Comparison of ENCODE assay signal across 27 mouse cellular contexts in genomic region chr1:141776059-141776458, GRCm38 (mm10).
"Had no signal": no experiment of that assay in that cellular context is flagged by ENCODE, and none has a peak within 500 bp of the region (broad histone marks: within the 10 kb centered on the region; RNA-seq: fewer than 3 reads in every experiment).

No protein-coding gene starts in this region.

- H3K9me3 ChIP-seq: heart, embryonic 10.5 days; heart, embryonic 12.5 days; hindbrain, embryonic 10.5 days; hindbrain, embryonic 12.5 days; hindbrain, embryonic 15.5 days; kidney, embryonic 15.5 days; limb, embryonic 13.5 days; limb, embryonic 15.5 days; liver, embryonic 12.5 days had no signal

- H3K4me1 ChIP-seq: heart, embryonic 10.5 days; heart, embryonic 12.5 days; hindbrain, embryonic 10.5 days; hindbrain, embryonic 12.5 days; hindbrain, embryonic 15.5 days; kidney, embryonic 15.5 days; limb, embryonic 13.5 days; limb, embryonic 15.5 days; liver, embryonic 12.5 days had no signal

- H3K27ac ChIP-seq: gastrocnemius, adult 2 months; heart, embryonic 10.5 days; hindbrain, embryonic 10.5 days; hindbrain, embryonic 12.5 days; hindbrain, embryonic 15.5 days; hindbrain, postnatal 0 days; kidney, embryonic 15.5 days; kidney, postnatal 0 days; limb, embryonic 13.5 days; limb, embryonic 15.5 days; liver, embryonic 12.5 days; liver, embryonic 14.5 days had no signal

- H3K36me3 ChIP-seq: heart, embryonic 10.5 days; heart, embryonic 12.5 days; hindbrain, embryonic 10.5 days; hindbrain, embryonic 12.5 days; hindbrain, embryonic 15.5 days; kidney, embryonic 15.5 days; limb, embryonic 13.5 days; limb, embryonic 15.5 days; liver, embryonic 12.5 days had no signal

- H3K9ac ChIP-seq: heart, embryonic 12.5 days; hindbrain, embryonic 12.5 days; hindbrain, embryonic 15.5 days; kidney, embryonic 15.5 days; limb, embryonic 13.5 days; limb, embryonic 15.5 days; liver, embryonic 12.5 days; liver, embryonic 14.5 days had no signal

- H3K4me2 ChIP-seq: heart, embryonic 12.5 days; hindbrain, embryonic 12.5 days; hindbrain, embryonic 15.5 days; kidney, embryonic 15.5 days; limb, embryonic 13.5 days; limb, embryonic 15.5 days; liver, embryonic 12.5 days had no signal

- H3K27me3 ChIP-seq: heart, embryonic 12.5 days; hindbrain, embryonic 12.5 days; hindbrain, embryonic 15.5 days; kidney, embryonic 15.5 days; limb, embryonic 13.5 days; limb, embryonic 15.5 days; liver, embryonic 12.5 days had no signal

- ATAC-seq: hindbrain, postnatal 0 days; intestine, embryonic 16.5 days; liver, embryonic 12.5 days had no signal

- DNase-seq: gastrocnemius, adult 2 months; gastrocnemius, postnatal 10 days; gastrocnemius, postnatal 25 days; heart, adult 18-20 months; heart, postnatal 10 days; heart, postnatal 4 days; kidney, adult 11 months; kidney, adult 2 months; kidney, adult 9 months; kidney, postnatal 14 days; kidney, postnatal 36 days; layer of hippocampus, adult 9-11 months; layer of hippocampus, postnatal 36 days; left cerebral cortex, postnatal 4 days had no signal

- H3K4me3 ChIP-seq: gastrocnemius, adult 2 months; heart, embryonic 10.5 days; heart, embryonic 12.5 days; hindbrain, embryonic 10.5 days; hindbrain, embryonic 12.5 days; hindbrain, embryonic 15.5 days; kidney, embryonic 15.5 days; limb, embryonic 13.5 days; limb, embryonic 15.5 days; liver, embryonic 12.5 days had no signal
